Mouse (Mus musculus) erythroblast, adult 5-6 weeks (primary cell): ENCODE measurements around the gene Pax6. TPM values are rescaled to one million over a fixed set of nuclear protein-coding genes. Genes with fewer than 3 reads are reported as not detected.

Source experiments
- ATAC-seq: replicated peaks from 2 replicates; pipeline ENCODE4 v1.8.0; 2016; ENCODE audit warnings: moderate number of reproducible peaks, mild to moderate bottlenecking, moderate TSS enrichment, inconsistent platforms; ENCODE audit not compliant: poor library complexity, low FRiP score, severe bottlenecking
- total RNA-seq, 2 experiments: library from RNA; stranded (forward) in 1 of 2; stranded (reverse) in 1 of 2; fragments of 150-400 nt in 1 of 2; fragments of 200-764, 138-1000 nt in 1 of 2; gene quantifications; 2 replicates each; pipeline versions ENCODE4 v1.2.3 to v1.2.4; 2015 to 2017; ENCODE audit warnings: low replicate concordance in 2 of 2

Gene Pax6
- total RNA-seq, 2 experiments from 2014 or later, result 1.3 TPM; not detected in 1

DNA sequence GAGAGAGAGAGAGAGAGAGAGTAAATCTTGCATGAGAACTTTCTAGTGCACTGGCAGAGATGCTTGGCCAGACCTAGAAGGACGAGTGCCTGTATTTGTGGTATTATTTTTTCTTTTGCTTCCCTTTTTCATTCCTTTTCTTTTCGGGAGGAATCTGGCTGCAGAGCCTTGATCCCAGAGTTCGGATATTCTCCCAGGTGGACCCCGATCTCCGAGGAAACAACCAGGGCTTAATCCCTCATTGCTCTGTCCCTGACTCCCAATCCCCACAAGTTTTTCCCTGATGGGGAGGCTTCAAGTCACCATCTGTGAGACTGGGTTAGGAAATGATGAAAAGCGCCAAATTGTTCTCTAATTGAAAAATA lies 2.0 kb downstream of the Pax6 start:
- no peak for ATAC-seq

DNA sequence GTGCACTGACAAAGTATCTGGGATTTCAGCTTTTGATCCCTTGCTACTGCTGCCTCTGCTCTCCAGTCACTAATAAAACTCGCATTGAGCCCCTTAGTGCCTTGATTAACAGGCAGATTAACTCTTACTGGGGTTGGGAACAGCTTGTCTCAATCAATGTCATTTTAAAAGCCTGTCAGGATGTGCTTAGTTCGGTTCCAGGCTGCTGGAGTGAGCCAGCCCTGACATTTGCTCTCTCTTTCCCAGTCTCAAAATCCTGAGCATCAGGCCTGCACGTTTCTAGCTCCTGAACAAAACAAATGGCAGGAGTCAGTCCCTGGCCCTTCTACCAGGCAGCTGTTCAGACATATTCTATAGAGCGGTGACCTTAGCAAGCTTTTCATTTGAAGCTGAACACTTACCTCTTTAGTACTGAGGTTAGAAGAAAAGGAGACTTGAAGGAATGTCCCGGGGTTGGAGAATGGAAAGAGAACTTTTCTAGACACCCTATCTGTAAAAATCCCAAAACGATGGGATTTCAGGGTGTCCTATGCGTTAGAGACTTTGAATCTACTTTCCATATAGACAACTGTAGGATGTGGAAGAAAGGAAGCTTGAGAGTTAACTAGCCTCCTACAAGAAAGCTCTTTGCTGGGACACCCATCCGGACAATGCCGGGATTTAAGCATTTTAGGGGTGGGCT lies 2.6 kb downstream of the Pax6 start:
- no peak for ATAC-seq

DNA sequence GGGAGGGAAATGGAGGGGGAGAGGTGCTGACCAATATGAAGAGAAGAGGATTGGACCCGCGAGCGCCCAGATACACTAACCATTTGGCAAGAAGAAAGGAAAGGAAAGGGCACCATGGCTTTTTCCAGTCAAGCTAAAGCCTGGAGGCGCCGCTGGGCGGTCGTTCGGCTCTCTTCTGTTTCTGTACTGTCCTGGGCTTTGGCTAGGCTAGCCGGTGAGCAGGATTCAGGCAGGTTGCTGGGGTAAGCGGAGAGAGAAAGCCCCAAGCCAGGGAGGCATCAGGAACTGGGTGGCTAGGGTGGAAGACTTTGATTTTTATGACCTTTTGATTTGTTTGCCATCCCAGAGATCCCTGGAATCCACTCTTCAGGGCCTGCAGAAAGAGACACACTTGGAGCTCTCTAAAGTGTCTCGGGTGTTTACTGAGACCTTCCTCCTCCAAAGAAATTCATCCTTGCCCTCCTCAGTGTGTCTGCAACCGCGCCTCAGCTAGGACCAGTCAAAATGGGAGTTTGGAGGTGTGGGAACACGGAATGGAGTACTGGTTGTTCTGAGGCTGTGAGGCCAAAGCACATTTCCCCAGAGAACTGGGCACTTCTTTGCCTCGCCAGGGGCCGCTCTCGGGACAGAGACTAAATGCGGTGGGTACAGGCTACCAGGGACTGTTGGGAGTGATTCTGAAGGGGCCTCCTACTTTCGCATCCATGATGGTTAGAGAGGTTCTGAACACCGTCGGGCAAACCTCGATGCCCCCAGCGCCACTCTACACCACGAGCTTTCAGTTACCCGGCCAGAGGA lies 3.3 kb downstream of the Pax6 start:
- ATAC-seq, result no peak

- ATAC-seq, result no peak
Observed at GRCm38 (mm10) chr2:105672596-105672960, 3.9 kb downstream of the Pax6 start.

DNA sequence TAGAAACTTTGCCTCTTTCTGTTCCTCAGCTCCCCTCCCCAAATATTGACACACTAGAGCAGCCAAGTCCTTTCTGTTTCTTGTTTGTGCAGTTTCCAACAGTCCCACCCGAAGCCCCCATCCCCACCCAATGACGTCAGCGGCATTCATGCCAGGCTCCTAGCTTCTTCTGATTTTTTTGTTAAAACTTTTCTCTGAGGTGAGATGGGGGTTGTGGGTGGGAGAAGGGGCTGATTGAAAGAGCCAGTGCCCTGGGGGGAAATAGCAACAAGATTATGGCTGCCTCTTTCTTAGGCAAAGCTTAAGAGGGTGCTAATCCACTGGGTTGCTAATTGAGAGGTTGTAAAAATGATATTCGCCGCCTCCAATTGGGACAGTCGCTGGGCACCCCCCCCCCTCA lies 4.4 kb downstream of the Pax6 start:
- no peak for ATAC-seq

DNA sequence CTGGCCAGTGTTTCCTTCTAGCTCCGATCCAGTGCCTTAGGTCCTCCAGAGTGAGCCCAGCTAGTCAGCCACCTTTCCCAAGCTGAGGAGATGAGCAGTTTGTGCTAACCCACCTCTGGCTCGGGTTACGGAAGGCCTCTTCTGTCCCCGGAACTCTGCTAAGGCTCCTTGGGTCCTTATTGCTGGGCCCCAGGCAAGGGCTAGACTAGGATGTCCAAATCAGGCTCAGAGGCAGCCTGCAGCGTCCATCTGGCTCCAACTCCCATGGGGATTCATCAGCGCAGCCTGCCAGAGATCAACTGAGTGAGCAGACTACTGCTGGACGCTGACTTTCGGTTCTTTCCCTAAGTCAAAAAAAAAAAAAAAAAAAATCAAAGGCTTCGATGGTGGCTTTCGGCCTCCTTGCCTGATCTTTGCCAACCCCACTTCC lies 4.9 kb downstream of the Pax6 start:
- ATAC-seq, result no peak

DNA sequence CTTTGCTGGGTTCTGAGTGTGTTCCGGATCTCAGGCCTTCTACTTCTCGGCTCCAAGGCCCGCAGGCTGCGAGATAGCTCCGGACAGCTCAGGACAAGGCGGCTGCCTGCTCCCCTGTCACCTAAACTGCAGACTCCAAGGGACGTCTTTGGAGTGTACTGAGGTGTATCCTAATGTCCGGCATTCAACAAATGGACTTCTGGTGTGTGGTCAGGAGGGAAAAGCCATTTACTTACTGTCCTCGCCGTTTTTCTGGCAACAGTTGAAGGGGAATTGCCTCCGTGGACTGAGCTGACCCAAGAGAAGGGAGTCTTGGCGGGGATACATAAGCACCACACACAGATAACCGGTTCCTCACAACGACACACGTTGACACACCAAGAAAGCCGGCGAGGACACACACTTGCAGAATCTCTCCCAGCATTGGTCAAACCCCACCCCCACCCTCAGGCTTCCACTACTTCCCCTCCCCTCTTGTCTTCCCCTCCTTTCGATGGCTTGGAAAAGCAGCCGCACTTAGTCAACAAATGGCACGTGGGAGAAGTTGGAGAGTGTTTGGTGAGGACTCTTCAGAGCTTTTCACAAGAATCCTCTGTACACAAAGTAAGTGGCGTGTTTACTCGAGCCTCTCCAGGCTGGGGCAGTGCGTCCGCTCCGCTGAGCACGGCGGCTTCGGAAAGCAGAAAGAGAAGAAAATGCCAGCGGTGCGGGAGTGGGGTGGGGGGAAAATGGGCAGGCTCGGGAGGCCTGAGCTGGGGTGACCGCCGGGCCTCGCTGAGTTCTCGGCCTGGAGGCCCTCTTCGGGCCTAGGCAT lies 5.6 kb downstream of the Pax6 start:
- ATAC-seq, result no peak

DNA sequence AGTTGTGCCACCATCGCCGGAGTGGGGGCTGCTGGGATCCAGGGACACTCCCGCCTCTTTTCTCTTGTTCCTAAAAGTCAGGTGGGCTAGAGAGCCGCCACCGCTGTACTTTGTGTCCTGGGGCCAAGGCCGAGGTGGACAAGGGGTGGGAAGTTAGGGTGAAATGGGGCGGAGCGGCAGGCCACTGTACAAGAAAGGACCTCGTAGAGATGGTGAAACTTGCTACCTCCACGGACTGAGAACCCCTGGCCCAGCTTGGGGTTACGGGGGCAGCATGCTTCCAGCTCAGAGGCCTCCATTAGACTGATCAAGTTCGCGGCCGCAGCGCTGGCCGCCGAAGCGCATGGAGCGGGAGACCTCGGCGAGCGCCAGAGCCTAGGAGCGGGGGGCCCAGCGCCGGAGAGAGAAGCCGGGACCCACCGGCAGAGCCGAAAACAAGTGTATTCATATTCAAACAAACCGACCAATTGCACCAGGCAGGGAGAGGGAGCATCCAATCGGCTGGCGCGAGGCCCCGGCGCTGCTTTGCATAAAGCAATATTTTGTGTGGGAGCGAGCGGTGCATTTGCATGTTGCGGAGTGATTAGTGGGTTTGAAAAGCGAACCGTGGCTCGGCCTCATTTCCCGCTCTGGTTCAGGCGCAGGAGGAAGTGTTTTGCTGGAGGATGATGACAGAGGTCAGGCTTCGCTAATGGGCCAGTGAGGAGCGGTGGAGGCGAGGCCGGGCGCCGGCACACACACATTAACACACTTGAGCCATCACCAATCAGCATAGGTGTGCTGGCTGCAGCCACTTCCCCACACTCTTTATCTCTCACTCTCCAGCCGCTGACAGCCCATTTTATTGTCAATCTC lies 6.4 kb downstream of the Pax6 start:
- ATAC-seq, result no peak

DNA sequence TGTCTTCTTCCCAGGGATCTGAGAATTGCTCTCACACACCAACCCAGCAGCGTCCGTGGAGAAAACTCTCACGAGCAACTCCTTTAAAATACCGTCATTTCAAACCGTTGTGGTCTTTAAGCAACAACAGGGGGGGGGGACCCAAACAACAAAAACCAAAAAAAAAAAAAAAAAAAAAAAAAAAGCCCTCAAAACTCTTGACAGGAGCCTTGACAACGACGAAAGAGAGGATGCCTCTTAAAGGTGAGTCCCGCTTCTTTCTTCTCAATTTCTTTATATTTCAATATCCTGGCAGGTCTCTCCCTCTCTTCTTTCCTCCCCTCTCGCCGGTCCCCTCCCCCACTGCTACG lies 7.0 kb downstream of the Pax6 start:
- ATAC-seq, result no peak

DNA sequence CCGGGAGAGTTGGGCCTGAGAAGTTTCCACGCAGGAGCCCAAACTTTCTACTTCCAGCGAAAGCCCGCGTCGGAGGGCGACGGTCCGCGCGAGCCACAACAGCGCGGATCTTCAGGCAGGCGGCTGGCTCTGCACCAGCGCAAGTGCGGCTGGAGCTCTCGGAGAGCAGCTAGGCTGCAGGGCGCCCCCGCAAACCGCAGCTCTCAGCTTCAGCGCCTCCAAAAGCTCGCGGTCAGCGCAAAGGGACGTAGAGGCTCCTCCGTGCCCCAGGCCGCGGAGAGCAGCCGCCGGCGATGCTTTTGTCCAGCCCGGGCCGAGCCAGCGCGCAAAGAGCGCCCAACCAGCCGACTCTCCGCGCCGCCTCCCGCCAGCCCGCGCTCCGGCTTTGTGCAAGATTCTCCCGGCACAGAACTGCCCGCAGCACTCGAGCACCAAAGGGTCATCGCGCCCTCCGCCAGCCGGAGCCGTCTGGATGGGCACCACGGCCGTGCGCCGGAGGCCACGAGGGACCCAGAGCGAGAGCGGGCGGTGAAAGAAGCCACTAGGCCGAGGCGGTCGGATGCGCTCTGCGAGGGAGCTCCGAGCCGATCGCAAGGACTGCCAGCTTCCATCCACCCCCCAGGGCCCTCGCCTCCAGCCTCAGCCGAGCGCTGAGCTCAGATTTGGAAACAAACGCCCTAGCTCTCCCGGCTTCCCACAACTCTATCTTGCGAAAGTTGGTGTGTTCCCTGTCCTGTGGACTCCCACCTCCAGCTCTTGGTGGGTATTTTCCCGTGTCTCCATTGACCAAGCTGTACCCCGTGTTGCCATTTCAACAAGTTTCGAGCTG lies 7.6 kb downstream of the Pax6 start:
- ATAC-seq, result no peak

GRCm38 (mm10) chr2:105676909-105677433 lies 8.3 kb downstream of the Pax6 start:
- no peak for ATAC-seq

GRCm38 (mm10) chr2:105677434-105678105 lies 8.9 kb downstream of the Pax6 start:
- ATAC-seq, result no peak

GRCm38 (mm10) chr2:105678306-105678705 lies 9.6 kb downstream of the Pax6 start:
- ATAC-seq, result no peak

DNA sequence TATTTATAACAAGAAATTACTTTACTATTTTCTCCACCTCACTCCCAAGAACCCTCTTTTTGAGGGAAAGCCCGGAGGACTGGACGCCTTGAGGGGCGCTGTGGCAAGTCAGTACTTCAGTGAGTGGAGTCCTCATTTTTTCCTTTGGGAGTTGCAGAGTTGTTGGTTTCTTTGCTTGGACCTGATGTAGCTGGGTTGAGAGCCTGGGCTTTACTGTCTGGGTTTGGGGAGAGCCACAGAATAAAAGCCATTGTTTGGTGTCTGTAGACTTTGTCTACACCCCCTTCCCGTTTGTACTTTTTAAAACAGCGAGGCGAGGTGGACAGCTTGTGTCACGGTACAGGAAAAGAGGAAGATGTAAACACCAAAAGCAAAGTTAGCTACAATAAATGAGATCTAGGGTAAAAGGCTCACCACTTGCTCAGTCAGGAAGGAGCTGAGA lies 10.2 kb downstream of the Pax6 start:
- no peak for ATAC-seq

DNA sequence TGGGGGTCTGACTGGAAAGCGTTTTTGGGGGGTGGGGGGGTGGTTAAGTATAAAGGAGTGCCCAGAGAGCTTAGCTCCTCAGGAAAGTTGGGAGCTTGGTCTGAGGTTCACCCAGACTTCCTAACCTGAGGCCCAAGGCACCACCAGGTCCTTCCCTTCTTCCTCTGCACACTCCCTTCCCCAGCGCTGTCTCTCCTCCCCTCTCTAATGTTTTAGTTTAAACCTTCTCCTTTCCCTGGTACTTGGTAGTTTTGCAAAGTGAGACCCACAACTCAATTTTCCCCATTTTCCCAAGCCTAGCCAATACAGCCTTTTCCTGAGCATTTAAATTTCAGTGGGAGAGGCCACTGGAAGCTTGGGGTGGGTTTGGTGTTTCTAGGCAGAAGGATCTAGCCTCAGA lies 10.6 kb downstream of the Pax6 start:
- no peak for ATAC-seq

GRCm38 (mm10) chr2:105680146-105680998 lies 11.7 kb downstream of the Pax6 start:
- ATAC-seq, result no peak

DNA sequence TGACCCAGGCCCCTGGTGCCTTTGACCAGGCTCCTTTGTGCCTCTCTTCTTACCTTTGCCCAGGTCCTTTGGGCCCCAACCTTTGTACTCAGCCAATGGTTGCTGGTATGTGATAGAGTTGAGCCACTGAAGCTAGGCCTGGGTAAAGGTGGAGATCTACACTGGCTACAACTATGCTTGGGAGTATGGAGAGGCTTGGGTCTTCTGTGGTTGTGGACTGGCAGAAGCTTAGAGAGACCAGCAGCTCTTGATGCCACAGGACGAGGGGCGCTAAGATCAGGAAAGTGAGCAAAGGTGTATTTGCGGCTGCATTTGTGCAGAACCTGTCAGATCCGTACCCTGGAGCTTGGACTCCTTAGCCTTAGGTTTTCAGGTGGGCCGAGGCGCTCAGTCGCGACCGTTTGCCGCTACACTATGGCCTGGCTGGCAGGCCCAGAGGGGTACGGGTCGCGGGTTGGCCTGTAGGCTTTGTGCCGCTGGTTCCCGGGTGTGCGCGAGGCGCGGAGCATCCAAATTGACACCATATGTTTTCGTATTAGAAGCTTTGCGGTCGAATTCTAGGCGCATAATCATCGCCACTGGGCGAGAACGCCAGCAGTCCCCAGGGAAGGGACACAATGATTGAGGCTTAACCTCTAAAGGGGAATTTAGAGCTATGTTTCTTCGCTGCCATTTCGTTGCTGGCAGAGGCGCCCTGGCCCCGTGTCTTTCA lies 12.5 kb downstream of the Pax6 start:
- ATAC-seq, result no peak
